Mouse (Mus musculus): ENCODE results near the gene Hmga1. TPM values are rescaled to one million over a fixed set of nuclear protein-coding genes. Genes with fewer than 3 reads are reported as not detected.

Gene Hmga1
- total RNA-seq, 2 experiments from 2014 or later: 239 to 405 TPM

DNA sequence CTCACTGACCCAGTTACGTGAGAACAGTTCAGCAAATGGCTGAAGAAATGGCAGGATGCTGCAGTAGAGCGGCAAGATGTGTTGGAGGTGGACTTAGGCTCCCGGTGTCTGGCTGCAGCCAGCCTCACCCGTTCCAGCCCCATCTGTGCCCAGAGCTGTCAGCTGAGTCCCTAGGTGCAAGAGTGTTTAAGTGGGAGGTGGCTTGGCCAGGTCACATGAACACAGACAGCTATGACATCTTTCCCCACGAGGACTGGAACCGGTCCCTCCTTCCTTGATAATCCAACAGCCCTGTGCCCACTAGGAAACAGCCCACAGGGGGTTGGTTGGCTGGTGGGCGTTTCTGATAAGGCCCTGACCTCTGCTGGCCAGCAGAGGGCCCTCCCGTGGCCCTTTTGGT, 28.3 kb upstream of the Hmga1 start:
- no peak for ATAC-seq (replicated peaks; ENCODE audit: poor library complexity)

DNA sequence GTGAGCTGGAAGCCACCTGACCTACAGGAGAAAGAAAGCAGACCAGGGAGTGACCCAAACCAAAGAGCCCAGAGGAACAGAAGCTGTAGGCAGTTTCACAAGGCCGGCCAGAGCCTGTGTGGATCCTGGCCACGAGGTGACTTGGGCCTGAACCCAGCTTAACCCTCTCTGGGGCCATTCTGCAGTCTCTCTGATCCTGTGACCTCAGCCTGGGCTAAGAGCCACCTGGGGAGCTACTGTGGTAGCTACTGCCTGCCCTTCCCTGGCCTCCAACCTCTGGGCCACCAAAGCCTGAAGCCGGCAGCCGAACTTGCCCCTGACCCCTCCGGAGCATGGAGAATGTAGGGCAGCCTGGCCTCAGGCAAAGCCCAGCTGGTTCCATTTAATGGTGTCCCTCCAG, 27.5 kb upstream of the Hmga1 start:
- no peak for ATAC-seq (replicated peaks; ENCODE audit: poor library complexity)

DNA sequence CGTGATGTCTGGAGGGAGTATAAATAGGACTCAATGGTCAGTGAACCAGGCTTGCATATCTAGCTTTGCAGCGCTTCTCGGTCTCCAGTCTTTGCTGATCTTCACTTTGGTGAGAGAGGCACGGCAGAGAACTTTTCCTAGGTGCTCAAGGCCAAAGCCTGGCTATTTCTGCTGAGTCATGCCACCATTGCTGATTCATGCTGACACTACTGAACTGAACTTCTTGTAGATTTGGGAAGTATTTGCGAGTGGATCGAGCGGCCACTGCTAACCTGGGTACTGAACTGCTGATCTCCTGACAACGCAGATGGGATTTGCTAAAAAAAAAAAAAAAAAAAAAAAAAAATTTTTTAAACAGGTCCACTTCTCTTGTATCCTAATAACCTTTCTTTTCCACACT, 24.2 kb upstream of the Hmga1 start:
- ATAC-seq (replicated peaks; ENCODE audit: poor library complexity): no peak

DNA sequence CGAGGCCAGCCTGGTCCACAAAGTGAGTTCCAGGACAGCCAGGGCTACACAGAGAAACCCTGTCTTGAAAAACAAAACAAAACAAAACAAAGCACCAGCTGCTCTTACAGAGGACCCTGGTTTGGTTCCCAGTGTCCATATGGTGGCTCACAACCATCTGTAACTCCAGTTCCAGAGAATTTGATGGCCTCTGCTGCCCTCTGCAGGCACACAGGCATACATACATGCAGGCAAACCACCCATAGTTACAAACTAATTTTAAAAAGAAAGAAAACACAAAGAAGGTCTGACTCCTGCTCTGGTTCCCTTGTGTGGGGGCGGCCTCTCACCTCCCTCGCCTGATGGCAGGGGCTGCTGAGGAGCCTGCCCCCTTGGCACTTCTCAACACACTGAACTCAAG, 22.9 kb upstream of the Hmga1 start:
- no peak; the same call in 1 of the 2 replicates for ATAC-seq (replicated peaks; ENCODE audit: poor library complexity)

DNA sequence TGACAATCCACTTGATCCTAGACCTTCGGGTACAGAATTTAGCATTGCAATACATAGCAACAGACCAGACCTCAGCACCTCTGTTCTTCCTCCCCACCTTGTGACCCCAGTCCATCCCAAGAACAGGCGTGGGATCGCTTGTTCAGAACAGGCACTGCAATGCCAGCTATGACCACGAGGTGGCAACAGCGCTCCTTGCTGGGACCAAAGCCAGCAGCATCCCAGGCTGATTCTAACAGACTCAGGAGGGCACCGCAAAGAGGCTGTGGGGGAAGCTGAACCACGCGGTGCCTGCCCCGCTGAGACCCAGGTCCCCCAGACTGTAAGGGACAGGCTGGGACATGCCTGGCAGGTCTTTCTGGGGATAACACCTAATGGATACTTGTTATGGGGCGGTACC, 21.6 kb upstream of the Hmga1 start:
- peak; percentile 99 for ATAC-seq (replicated peaks; ENCODE audit: poor library complexity)

DNA sequence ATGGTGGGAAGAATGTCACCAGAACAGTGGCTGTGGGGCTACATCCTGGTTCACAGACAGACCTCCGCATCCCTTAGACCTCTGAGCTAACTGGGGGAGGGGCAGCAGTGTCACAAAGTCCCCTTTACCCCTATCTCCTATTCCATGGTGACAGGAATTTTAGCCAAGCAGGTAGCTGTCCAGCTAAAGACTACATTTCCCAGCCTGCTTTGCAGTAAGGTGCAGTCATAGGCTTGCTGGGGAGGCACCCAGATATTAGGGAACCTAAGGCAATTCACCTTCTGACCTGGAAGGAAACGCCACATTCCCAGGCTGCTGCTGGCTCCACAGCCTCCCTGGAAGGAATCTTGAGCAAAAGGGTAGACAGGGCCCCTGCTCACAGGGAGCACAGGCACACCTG, 15.0 kb upstream of the Hmga1 start:
- ATAC-seq (replicated peaks; ENCODE audit: poor library complexity): no peak

DNA sequence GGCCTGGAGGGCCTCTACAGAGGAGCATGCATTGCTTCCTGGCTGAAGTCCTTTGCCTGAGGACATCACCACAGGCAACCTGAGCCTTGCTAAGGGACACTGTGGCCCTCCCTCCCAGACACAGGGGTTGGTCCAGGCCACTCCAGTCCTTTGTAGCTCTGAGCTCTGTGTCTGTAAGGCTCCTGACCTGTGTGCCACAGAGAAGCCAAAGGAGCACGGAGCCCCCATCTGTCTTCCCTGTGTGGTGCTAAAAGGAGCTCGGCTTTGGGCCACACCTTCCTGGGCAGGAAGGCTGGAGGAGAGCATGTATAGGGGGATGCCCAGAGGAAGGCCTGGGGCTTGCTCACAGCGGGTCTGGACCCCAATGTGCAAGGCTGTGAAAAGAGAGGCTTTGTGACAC, 14.3 kb upstream of the Hmga1 start:
- no peak for ATAC-seq (replicated peaks; ENCODE audit: poor library complexity)

DNA sequence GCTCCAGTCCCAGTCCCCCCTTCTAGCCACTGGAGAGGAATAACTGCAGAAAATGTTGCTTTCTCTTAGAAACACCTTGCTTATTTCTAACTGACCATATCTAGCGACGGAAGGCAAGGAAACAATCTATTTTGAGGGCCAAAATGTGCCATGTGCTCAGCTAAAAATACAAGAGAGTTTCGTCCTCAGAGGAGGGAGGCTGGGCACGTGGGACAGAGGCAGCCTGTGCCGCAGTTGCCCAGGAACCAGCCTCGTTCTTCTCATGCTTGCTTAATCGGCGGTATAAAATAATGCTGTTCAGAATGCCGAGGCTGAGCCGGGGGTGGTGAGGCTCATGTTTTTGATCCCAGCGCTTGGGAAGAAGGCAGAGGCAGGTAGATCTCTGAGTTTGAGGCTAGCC, 11.7 kb upstream of the Hmga1 start:
- ATAC-seq (replicated peaks; ENCODE audit: poor library complexity): no peak

DNA sequence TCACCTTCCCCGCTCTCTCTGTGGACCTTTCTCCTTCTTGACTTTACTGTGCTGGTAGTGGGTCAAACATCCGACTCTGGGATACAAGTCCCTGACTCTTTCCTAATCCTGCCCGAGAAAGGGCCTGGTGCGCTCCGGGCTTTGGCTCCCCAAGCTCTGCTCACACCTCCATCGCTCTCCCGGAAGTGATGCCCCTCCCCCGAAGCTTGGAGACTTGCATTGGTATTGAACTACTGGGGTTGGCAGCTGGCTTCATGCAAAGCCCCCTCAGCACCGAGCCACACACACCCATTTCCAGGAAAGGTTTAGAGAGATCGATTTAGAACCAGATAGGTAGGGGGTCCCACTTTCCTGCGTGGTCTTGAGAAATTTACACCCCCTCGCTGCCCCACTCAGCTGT, 10.3 kb upstream of the Hmga1 start:
- no peak for ATAC-seq (replicated peaks; ENCODE audit: poor library complexity)

DNA sequence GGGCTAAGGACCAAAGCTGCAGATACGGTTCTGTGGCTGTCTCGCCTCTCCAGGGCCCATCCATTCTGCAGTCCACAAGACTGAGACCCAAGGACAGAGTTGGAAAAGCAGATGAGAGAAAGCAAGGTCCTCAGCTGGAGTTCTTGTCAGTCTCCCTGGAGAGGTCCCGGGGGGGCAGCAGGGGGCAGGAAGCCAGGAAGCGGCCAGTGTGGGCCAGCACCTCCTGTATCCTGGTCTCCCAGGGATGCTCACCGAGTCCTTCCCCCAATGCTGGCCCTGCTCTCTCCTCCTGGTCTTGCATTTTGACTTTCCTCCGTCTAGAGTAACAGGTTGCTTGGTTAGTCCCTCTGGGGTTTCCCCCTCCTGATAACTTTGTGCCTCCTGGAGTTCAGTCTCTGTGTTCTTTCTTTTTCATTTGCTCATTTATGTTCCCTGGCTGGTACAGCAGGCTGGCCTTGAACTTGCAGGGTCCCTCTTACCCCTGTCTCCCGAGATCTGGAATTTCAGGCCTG, 9.7 kb upstream of the Hmga1 start:
- no peak for ATAC-seq (replicated peaks; ENCODE audit: poor library complexity)

DNA sequence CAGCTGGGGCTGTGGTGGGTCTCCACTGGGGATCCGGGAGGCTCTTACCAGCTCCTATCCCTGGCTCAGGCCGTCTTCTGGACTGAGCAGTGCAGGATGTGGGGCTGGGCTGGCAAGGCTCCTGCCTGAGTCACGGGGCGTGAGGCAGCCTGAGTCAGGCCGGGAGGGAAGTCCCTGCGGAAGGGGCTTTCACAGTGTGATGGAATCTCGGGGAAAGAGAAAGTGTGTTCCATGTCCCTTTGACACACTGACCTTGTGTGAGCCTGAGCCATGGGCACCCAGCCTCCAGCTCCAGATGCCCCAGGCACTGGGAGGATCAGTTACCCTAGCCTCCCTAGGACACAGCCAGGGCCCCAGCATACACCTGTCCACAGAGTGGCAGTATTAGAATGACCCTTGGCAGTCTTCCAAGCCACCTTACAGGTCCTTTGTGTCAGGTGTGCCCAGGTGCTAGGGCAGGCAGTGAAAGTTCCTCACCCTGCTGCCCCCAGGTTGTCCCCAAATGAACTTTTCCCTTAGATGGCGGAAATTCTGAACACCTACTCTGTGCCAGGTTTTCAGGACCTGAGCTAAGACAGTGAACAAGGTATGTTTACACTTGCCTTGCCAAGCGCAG, 8.9 kb upstream of the Hmga1 start:
- peak; percentile 58 for ATAC-seq (replicated peaks; ENCODE audit: poor library complexity)

DNA sequence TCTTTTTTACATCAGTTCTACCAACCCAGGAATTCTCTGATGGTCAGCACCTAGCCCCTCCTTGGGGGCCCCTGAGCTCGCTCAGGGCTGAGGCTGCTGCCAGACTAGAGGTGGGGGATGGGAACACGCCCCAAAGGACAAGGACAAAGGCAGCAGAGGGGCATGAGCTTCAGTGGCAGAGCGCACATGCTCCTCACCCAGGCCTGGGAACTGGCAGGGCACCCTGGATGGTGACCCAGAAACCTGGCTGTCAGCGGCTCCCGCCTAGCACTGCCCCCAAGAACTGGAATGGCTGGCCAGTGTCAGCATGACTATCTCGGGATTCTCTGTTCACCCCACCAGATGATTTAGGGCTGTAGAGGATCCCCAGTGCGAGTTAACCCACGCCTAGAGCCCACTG, 7.1 kb upstream of the Hmga1 start:
- ATAC-seq (replicated peaks; ENCODE audit: poor library complexity): no peak

DNA sequence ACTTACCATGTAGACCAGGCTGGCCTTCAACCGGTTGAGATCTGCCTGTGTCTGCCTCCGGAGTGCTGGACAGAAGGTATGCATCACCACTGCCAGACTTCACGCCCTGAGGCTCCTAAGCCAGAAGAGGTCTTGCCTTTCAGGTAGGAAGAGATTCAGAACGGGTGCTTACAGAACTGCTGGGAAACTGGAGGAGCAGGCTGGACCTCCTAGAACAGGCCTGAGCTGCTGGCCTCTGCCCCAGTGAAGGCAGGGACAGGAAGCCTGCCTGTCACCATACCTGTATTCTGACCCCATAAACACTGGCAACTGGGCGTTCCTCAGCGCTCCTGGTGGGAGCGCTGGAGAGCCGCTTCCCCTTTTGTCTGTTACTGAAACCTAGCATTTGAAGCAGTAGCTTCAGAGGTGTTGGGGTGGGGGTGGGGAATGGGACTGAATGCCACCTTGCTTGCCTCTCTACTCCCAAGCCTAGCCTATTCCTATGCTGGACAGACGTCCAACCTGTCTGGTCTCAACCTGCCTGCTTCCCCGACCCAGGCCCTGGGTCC, 4.8 kb upstream of the Hmga1 start:
- ATAC-seq (replicated peaks; ENCODE audit: poor library complexity): no peak

DNA sequence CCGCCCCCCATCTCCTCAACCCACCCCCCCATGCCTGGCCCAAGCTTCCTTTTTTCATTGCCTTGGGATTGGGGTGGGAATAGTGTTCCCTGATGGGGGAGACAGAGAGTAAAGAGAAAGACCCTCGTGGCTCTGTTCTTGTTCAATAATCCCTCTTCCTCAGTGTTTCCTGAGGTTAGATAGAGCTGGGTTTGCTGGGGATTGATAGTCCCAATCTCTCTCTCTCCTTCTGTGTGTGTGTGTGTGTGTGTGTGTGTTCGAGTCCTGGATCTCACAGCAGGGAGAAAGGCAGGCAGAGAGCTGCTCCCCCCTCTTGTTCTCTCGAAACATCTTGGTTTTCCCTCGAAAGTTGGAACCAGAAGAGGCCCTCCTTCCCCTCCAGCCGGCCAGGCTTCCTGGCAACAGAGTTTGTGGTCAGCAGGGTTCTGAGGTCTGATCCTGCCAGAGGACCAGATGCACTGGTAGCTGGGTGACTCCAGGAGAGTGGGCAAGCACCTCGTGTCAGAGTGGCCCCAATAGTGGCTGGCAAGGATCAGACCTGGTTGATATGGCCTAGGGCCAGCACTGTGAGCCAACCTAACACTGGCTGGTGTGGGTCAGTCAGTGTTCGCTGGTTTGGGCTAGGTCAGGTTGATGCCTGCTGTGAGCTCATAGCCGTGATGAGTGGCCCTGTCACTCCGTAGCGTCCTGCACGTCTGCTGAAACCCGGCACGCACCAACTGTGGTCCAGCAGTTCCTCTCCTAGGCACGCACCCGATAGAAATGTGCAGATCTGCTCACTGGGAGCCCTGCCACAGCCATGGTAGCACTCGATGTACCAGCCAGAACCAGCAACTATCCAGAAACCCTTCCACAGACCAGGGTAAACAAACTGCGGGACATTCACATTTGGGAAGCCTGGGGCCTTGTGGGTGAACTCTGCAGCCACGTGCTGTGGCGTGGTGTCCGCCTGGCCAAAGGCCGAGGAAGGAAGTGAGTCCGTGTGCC, 3.8 kb upstream of the Hmga1 start:
- peak; percentile 7 for ATAC-seq (replicated peaks; ENCODE audit: poor library complexity)

DNA sequence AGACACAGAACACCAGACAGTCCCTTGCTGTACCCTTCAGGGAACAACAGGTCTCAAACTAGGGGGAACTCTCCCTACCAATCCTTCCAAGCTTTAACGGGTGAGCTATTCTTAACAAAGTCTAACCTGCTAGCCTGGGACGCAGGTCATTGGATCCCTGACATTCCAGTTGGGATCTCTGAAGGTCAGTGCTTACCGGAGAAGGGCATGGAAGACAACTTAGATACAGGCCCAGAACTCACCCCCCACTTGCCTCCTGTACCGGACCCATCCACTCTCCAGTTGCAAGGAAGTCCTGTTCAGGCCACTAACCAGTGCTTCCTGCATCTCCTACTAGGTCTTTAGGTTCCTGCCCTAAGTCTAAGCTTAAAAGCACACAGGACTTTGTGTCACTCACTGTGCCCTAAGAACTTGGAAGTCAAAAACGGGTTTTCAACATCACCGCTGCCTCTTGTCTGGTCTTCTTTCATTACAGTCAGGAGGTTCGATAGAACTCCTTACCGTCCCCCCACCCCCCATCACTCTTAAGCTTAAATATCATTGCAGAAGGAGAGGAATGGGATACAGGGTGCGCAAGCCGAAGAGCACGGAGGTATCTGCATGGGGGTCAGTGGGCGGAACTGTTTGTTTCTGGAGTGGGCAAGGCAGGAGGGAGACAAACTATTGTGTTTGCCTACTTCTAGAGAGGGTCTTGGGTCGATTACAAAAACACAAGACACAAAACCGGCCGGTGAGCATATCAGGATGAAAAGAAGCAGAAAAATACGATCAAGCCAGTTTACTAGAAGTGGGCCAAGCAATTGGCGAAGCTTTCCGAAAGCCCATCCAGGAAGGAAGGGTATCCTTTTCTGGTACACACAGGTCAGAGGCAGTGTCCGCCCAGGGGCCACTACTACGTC, 2.0 kb upstream of the Hmga1 start:
- ATAC-seq (replicated peaks; ENCODE audit: poor library complexity): no peak

DNA sequence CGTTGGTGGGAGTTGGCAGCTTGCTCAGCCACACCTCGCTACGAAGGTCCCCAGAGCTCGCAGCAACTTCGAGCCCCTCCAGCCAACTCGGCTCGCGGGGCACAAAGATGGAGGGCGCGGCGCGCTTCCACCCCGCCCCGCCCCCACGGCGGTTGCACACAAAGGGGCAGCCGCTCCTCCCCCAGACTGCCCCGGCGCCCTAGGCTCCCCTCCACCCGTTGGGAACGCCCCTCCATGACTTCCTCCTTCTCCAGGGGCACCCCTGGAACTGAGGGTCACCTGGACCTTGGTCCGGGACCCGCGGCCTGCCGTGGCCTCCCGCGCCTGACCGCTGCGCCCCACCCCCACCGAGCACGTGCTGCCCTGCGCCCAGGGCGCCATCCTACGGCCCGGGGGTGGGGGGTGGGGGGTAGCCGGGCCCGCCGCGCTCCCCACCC, 1.2 kb upstream of the Hmga1 start:
- peak; percentile 35 for ATAC-seq (replicated peaks; ENCODE audit: poor library complexity)

DNA sequence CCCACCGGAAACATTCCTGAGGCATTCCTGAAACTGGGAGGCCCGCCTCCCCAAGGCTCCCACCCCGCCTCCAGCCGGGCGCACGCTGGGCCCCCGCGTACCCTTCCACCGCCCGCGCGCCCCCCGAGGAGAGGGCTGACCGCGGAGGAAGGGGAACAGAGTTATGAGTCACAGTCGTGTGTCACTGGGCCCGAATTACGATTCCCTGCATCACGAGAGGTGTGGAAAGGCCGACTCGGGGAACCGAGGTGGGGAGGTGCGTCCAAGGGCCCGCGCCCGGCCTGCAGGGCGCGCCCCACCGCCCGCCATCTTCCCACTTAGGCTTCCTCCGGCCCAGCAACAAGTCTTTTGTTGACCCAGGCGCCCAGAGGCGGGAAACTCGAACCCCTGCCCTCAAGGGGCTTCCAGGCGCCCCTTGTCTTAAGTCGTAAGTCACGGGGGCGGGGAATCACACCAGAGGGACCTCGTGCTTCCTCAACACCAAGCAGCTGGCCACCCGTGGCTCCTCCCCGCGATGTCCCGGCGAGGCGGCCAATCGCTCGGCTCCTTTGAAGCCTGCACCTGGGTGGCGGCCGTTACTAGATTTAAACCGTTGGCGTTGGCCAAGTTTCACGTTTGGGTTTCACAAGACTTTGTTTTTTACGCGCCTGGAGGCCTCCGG, 655 bp upstream of the Hmga1 start:
- peak; percentile 50 for ATAC-seq (replicated peaks; ENCODE audit: poor library complexity)

DNA sequence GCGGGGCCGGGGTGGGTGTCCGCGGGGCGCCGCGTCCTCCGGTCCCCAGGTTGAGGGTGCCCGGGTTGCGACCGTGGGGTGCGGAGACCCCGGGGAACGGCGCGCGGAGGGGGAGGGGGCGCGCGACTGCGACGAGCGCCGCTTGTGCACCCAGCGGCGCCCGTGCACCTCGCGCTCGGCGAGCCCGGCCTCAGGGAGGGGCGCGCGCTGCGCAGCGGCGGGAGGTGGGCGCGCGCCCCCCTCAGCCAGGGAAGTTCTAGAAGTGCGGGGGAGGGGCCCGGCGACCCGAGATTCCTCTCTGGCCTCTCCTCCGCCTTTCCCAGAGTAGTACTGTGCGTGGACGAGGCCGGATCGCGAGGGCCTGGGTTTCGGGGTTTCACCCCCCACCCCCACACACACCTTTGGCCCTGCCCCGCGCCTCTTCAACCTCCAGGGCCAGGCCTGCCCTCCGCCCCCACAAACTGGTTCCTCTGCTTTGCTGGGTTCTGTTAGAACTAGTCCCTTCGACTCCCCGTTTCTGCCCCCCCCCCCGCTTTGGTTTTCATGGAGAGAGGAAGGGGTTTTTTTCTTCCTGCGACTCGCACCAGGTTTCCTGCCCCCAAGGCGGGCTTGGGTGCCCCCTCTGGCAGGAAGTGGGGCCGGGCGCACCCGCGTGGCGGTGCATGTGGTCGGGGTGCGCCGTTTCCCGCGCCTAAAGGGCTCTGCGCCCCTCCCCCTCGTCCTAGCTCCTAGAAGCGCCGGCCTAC, 1.1 kb downstream of the Hmga1 start:
- peak; percentile 32 for ATAC-seq (replicated peaks; ENCODE audit: poor library complexity)

DNA sequence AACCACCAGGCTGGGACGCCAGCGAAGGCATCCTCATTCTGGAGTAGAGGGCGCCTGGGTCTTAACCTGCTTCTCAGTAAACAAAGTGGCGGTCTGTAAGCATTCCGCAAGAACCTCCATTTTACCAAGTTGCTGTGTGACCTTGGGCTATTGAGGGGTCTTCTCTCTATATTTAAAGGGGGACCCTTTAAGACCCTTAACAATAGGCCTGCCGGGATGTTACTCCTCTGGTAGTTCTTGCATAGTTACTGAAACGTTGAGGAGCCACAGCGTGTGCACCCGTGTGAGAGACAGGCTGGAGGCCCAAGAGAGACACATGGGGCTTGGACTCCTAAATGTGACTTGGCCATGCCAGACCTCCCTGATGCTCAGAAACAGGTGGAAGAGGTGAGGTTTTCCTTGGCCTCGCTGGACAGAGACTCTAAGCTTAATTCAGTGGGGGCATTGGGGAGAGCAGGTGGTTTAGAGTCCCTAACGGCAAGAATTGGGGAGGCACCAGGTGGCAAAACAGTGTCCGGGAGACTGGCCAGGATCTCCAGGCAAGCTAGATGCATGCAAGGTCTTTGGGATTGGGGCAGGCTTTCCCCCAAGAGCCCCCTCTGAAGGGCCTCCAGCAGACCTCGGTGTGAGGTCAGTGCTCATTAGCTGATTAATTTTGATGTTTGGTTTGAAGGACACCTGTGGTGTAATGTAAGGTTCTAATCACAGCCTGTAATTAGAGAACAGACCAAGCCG, 1.8 kb downstream of the Hmga1 start:
- no peak for ATAC-seq (replicated peaks; ENCODE audit: poor library complexity)

All from megakaryocyte progenitor cell, adult 5-6 weeks (primary cell).